Mouse (Mus musculus) natural killer cell, adult 2 months (primary cell): ENCODE results near the gene Vps26a.
A peak's percentile ranks its signal among the peaks of the same experiment; 100 is the strongest.
"Not testable (repeated sequence)": the region's sequence is repeated elsewhere in the genome, so short reads cannot be mapped to it uniquely, and the experiment has no call there.

ENCODE experiments used
- DNase-seq, 2 experiments: peaks; one replicate each; pipeline ENCODE4 v3.0.0; 2022; ENCODE audit warnings: low spot score in 2 of 2

The Vps26a gene

DNA sequence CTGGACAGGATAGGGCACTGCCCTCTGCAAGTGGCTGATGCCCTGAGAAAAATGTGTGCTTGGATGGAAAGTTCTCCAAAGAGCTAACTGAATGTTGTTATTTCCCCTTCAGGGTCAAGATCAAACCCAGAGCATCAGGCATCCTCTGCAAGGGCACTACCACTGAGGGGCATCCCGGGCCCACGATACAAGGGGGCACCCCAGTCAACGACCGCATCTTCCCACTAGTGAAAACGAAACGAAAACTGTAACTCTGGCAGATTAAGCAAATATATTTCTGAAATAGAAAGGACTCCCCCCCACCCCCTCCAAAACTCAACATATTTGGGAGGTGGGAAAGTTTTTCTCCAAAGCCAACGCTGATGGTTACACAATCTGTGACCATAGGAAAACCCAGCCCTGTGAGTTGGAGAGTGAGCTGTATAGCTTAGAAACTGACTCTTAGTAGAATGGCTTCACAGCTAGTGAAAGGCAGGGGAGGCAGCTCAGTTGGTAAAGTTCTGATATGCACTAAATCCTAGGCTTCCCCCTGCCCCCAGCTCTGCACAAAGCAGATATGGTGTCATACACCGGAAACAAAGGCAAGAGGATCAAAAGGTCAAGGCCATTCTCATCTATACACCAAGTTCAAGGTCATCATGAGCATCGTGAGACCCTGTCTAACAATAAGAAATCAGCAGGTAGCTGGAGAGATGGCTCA is 14.5 kb upstream of the Vps26a start:
- peak in 1 of 2 experiments; percentile 45 for DNase-seq

DNA sequence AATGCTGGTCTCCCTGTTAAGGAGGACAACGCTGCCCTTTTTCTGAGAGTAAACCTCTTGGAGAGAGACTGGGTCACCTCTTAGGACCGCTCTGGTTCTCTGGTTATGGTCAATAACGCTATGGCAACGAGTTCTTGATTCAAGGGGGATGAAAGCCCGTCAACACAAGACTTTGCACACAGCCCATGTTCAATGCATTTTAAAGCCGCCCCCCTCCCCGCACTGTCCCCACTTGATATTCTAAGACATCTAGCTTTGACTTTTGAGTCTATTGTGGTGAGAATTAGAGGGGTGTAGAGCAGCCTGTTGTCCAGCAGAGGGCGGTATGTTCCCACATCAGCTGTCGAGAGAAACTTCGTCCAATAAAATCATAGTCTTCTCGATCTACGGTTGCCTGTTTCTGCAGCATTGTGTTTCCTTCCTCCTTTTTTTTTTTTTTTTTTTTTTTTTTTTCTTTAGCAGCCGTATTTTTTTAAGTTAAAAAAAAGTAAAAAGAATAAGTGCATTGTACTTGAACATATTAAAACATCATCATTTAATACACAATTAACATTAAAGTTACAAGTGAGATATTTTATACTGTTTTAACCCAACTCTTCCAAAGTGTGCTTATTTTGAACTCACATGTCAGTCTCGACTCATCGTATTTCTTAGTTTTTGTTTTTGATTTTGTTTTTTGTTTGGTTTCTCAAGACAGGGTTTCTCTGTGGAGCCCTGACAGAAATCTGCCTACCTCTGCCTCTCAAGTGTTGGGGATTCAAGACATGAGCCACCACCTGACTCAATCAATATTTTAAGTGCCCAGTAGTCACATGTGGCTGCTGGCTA is 13.7 kb upstream of the Vps26a start:
- DNase-seq: peak; percentile 61 to 77

DNA sequence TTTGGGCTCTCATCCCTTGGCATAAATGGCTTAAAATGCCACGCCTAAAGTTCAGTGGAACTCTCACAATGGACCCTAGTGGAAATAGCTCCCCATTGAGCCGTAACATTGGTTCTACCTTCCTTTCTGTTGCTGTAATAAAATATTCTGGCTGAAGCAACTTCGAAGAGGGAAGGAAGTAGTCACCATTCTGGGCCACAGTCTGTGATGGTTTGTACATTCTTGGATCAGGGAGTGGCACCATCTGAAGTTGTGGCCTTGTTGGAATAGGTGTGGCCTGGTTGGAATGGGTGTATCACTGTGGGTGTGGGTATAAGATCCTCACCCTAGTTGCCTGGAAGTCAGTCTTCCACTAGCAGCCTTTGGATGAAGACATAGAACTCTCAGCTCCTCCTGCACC is 5.1 kb upstream of the Vps26a start:
- not testable (repeated sequence) for DNase-seq

DNA sequence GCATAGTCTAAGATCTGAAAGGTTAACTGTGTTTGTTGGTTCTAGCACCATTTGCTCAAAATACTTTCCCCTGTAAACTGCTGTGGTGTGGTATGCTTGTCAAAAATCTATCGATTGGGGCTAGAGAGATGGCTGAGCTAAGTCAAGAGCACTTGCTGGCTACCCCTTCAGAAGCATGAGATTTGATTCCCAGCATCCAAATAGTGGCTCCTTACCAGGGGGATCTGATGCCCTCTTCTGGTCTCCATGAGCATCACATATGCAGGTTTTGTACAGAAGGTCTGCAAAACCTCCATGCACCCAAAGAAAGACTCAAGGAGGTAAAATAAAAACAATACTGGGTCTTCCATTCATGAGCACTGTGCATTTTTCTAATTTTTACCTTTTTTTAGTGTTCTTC is 1.7 kb upstream of the Vps26a start:
- DNase-seq: no peak

DNA sequence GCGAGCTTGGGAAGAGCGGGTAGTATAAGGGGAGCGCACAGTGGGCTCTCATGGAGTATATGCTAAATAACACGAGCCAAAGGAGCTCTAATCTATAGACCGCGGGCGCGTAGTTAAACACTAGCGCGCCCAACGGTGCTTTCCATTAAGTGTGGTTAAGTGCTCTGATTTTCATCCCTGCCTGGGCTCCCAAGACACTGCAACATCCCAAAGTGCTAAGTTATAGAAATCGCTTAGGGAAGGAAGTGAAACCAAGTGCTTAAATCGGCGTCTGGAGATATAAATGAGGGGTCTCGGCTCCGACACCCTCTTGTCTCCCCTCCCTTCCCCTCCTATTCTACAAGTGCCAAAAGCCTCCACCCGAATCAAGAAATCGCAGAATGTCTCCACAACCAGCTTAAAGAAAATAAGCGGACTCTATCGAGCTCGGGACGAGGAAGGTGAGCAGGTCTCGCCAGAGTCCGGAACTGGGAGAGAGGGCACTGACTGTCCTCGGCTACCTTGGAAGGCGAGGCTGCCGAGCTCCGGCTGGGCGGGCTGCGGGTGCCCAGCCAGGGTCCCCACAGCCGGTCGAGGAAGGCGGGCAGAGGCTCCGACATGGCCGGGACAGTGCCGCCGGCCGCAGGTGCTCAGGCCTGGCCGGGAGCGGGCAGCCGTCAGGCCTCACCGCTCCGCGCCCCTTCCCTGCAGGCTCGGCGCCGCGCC is 575 bp downstream of the Vps26a start:
- no peak for DNase-seq

DNA sequence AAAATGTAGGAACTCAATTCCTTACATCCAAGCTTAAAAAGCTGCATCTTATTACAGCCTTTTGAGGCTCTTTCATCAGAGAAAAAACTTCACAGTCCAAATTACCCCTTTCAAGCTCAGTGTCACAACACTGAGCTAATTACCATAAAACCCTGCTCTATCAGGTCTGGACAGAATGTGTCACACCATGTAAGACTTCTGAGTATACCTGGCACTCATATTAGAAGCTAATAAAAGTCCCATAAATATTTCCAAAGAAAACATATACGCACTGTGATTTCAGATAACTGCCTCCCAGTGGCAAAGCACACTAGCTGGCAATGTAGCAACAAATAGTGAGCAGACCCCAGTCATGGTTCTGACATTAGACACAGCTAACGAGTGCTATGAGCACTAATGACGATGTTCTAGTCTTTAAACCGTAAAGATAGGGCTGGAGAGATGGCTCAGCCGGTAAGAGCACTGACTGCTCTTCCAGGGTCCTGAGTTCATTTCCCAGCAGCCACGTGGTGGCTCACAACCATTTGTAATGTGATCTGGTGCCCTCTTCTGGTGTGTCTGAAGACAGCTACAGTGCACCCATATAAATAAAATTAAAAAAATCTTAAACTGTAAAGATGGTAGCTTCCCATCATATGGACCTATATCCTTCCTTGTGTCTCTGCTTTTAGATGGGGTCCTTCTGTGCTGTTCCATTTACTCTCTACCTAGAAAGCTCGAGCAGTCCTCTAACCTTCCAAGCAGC is 5.3 kb downstream of the Vps26a start:
- no peak for DNase-seq

DNA sequence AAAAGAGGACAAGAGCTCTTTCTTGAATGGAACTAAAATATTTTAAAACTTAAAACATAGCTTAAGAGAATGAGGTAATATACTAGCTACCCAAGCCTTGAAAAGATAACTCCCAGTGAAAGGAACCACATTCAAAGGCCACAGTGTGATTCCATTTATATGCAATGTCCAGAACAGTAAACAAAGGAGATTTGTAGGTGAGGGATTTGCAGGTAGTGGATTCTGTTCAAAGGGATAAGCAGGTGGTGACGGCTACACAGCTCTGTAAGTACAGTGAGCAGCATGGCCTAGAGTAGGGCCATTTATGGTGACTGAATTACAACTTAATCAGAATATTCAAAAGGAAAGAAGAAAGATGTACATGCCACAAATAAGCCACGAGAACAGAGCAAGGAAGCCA is 9.6 kb downstream of the Vps26a start:
- no peak for DNase-seq

DNA sequence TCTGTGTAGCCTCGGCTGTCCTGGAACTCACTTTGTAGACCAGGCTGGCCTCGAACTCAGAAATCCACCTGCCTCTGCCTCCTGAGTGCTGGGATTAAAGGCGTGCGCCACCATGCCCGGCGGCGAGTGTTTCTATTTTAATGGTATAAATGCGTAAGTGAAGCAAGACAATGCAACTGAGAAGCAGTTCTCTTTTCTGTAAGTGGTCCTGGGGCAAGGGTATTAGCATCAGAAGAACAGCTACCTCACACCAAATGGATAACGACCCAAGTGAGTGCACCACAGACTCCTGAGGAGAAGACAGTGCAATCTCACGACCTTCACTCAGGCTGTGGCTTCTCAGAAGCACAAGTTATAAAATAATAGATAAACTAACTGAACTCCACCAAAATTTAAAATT is 11.7 kb downstream of the Vps26a start:
- no peak for DNase-seq

DNA sequence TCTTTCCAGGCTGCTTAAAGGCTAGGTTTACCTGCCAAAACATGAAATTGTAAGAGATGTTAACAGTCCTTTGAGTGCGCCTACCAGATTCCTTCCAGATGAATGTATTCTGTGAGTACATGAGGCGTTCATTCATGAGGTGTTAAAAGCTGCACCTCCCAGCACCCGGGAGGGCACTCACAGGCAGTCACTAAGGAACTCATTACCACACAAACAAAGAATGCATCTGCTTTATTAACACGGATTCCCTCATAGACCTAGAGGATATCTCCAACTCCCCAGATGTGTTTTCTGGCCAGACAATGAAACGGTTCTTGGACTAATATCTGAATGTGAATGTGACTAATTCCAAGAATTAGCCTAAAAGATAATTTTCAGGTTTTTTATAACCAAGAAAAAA is 15.5 kb downstream of the Vps26a start:
- DNase-seq: no peak

DNA sequence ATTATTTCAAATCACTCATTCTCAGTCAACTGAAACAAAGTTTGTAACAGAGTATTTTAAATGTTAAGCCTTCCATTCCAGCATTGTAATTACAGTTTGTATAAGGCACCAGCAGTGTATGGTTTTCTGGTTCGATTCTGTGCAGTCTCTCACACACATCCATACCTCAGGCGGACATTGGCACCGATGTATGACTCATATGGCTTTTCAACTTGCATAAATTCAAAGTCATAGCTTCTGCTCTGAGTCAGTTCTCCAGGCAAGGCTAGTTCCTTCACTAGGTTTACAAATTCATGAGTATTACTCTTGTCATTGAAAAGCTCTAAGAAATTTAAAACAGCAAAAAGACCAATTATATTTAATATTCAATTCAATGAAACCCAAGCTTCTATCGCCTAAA is 16.9 kb downstream of the Vps26a start:
- DNase-seq: no peak

DNA sequence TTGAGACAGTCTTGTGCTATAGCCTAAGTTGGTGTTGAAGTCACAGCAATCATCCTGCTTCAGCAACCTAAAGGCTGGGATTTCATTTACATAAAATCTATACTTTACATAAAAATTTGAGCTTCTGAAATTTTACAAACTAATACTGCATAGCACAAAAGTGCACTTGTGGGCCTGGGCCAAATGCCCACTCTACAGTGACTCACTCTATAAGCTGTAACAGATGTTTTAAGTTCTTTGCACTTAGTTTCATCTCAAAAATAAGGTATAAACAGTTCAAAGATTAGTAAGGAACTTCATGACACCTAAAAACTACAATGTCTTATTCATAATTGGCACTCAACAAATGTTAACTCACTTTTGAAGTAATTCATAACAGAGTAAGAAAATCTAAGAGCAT is 25.3 kb downstream of the Vps26a start:
- DNase-seq: no peak

DNA sequence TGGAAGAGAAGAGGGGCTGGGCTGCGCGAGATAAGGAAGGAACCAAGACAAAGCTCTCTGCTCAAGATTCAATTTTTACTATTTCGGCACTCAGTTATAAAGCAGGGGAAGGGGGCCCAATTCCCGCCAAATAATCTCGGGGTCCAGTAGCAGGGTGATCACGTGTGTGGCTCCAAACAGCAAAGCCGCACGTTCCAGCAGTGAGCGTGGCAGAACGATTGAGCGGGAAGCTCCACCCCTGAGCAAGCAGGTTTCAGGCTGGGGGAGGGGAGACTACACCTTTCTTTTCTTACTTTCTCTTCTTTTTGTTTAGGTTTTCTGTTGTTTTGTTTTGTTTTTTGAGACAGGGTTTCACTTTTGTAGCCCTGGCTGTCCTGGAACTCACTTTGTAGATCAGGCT is 34.6 kb downstream of the Vps26a start:
- not testable (repeated sequence) for DNase-seq

DNA sequence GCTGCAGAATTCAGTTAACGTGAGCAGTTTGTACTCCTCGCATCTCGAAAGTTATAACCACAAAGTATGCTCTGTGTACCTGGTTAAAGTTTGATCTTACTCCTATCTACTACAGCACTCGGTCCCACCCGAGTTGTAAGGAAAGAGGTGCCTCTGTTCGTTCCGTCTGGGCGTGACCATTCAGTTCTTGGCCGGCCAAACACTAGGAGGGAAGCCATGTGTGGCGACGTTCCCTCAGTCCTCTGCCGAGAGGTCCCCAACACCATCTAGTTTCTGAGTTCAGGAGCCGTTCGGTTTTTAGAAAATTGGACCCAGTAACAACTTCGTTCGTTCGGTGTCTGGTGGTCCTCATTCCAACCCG is 36.3 kb downstream of the Vps26a start:
- DNase-seq: no peak

DNA sequence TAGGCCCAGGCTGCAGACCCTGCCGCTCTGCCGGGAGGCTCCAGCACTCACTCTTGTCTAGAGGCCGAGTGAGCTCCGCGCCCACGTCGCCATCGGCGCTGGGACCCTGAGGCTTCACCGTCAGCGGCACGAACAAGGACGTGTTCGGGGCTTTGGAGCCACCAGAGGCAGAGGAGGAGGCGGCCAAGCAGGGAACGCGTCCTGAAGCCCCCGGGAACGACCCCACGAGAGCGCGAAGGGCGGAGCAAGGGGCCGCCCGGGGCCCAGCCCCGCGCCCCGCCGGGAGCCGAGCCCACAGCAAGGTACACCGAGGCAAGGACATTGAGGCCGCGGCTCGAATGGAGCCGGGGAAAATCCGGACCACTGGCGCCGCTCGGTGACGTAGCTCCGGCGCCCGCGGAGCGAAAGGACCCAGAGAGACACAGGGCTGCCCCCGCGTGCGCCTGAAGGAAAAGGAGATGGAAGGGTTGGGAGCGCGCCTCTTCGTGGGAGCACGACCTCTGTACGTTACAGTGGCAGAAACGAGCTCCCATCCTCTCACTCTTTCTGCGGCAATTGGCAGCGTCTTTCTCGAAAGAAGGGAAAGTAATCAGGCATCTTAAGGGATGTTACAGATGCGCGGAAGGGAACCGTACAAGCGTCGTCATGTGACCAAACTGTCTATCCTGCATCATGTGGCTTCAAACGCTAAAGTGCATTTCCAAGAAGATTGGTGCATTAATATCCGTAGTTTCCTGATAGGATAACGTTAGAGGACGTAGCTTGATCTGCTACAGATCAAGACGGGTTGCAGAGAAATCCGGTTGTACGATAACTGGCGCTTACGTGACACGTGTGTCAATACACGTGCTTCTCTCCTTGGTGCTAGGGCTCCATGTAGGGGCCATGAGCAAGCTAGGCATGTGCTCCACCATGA is 37.0 kb downstream of the Vps26a start, which contains the start of the genes 4930507D05Rik and Supv3l1:
Gene 4930507D05Rik (plus strand): TSS at position 126 of the 916 bp plus-strand sequence.
Gene Supv3l1 (minus strand): TSS at position 375 of the 916 bp plus-strand sequence.
- peak; percentile 89 to 93 for DNase-seq

DNA sequence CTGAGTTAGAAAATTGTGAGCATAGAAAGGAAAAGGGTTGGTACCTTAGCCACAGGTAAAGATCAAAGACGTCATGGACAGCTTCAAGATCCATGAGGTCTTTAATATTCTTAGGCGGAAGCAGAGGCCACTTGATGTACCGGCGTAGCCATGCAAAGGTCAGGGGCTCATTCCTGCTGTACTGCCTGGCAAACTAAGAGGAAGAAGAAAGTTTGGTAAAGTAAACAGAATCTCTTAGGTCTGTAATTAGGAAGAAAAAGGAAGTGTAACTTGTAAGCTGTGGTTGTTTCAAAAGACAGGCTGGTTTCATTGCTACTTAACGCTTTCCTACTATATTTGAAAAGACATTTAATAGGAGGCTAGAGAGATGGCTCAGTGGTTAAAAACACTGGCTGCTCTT is 56.2 kb downstream of the Vps26a start:
- no peak for DNase-seq

DNA sequence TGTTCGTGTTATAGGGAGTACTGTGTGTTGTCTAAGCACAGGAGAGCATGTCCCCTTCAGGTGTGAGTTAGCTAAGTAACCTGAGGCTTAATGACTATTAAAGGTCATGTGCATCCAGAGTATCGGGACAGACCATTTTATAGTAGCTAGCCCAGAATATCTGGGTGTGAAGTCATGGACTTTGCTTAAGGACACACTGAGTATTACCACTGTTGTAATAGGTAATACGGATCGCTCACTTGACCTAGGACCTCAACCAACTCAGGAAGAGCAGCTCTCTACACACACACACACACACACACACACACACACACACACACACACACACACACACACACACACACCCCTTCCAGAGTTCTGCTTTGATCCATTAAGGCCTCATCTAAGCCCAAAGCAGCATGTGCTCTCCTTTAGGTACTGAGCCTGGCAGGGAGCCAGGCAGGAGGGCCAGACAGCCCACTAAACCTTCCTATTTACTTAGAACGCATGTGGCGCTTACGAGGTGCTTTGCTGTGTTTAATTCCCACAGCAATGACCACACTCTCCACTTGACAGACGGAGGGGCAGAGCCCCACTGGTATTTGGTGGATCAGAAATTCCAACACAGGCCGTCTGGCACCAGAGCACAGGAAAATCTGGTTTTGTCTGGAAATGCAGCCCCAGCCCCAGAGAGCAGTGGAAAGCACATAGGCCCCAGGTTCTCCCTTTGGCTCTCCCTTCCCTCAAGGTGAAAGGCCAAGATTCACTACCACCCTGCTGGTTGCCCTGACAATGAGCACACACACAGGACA is 61.3 kb downstream of the Vps26a start:
- no peak for DNase-seq

DNA sequence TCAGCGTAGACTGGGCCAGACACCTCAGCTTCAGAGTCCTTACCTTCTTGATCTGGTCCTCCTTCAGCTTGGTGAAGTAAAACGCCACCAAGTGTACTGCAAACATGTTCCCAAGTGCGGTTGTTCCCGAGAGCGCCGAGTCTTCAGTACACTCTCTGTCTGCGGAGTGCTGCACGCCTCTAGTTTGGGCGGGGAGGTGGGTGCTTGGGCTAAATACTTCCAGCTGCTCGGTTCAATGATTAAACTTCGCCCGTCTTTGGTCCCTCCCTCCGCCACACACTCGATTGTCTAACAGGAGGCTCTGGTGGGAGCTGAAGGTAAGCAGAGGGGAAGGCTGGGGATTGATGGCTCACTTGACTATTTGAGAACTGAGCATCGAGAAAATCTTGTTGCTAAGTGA is 64.3 kb downstream of the Vps26a start, which contains the start of gene Hkdc1:
Gene Hkdc1 (minus strand): TSS at position 237 of the 400 bp plus-strand sequence.
- no peak for DNase-seq

DNA sequence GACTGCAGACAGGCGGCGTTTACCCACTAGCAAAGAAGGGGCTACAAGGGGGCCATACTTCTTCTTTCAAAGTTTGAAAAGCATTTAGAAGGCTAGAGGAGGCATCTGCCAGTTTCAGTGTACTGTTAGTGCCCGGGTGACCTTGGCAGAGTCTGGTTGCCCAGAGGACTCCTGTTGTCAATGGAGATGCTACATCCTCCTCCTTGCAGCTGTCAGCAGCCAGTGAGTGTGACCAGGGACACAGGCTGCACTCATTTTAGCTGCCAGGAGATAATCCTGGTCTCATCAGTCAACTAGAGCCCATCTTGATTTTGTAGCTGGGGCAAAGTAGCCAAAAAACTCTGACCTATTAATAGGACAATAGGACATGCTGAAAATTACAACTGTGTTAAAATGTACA is 65.5 kb downstream of the Vps26a start:
- DNase-seq: no peak

DNA sequence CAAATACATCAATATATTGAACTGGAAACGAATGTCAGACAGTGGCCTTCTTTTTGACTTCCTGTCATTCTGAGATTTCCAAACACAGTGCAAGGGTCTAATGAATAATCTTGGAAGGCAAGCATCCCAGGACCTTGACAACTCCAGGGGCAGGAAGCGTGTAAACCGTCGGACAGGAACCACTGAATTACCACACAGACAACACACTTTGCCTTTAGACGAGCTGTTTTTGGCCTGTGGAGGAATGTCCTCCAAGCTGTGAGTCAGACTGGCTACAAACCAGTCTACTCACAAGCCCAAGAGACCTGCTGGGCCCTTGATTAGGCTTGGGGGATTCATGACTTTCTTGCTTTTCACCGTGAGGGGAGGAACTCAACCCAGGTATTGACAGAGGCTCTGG is 66.2 kb downstream of the Vps26a start:
- DNase-seq: no peak

DNA sequence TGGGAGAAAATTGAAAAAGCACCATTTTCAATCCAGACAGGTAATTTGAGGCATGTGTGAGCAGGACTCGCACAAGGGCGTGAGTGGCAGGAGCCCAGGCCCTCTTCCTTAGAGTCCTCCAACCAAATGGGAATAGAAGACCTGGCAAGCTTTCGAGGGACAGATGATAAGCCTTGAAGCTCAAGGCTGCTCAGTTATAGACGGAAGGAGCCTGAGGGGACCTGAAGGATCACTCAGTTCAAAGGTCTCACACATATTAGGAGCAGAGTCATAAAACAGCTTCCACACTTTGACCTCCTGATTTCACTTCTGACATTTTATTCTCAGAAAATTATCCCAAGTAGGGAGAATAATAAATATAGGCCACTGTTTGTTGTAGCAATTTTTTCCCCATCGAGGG is 67.2 kb downstream of the Vps26a start:
- DNase-seq: no peak
